Mouse (Mus musculus) kidney, postnatal 10 days (tissue): Measurements from ENCODE around the gene Mum1l1.
"Not testable (repeated sequence)": the region's sequence is repeated elsewhere in the genome, so short reads cannot be mapped to it uniquely, and the experiment has no call there.

ENCODE experiments used
- DNase-seq: peaks from one replicate; pipeline ENCODE4 v3.0.0; 2021; ENCODE audit warnings: mixed read lengths

Gene Mum1l1

DNA sequence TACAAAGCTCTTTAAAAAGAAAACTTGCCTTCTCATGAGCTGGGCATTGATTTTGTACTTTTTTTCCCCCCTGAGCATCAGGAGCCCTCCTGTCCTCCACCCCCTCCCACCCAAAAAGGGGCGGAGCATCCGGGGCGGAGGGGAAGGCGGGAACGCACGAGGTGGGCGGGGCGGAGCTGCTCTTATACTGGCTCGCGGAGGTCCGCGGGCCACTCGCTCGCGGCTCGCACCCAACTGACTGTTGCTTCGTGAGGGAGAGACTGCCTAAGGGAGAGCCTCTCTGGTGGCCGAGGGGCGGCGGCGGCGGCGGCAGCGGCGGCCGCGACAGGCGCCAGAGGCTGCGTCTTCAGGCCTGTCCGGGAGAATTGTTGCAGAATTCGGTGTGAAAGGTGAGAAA, at the start of gene Mum1l1:
Gene Mum1l1, plus strand, starts transcription at position 214 of the 397 bp plus-strand sequence.
- peak; percentile 83 for DNase-seq

DNA sequence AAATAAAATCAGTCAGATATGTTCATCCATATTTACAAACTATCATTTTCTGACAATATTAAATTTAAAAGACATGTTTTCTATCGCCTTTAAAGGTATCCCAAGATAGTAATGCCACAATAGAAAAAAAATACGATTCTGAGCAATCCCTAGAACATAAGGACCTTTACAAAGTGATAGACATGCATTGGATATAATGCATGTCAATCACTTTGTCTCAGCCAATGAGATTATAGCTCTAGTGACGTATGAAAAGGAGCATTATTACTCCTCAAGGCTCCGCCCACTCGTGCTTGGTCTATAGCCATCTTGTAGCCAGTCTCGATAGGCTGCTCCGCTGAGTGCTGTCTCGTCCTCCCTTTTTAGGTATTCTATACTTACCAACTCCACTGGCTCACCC, 30.9 kb upstream of the Mum1l1 start, which contains the start of gene 4933428M09Rik:
Gene 4933428M09Rik, plus strand, starts transcription at position 301 of the 400 bp plus-strand sequence.
- no peak for DNase-seq

DNA sequence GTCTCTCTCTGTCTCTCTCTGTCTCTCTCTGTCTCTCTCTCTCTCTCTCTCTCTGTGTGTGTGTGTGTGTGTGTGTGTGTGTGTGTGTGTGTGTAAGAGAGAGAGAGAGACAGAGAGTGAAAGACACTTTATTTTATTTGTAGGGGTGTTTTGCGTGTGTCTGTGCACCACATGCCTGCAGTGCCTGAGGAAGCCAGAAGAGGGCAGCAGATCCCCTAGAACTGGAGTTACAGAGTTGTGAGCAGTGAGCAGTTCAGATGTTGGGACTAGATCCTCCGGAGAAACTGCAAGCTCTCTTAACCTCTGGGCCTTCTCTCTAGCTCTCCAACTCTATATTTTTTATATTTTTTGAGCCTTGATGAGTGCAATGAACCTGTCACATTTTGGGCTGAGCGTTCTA, 18.3 kb upstream of the Mum1l1 start:
- DNase-seq = not testable (repeated sequence)

- DNase-seq = no peak
These were observed 15.1 kb upstream of the Mum1l1 start for GRCm38 (mm10) chrX:139194572-139195279.

DNA sequence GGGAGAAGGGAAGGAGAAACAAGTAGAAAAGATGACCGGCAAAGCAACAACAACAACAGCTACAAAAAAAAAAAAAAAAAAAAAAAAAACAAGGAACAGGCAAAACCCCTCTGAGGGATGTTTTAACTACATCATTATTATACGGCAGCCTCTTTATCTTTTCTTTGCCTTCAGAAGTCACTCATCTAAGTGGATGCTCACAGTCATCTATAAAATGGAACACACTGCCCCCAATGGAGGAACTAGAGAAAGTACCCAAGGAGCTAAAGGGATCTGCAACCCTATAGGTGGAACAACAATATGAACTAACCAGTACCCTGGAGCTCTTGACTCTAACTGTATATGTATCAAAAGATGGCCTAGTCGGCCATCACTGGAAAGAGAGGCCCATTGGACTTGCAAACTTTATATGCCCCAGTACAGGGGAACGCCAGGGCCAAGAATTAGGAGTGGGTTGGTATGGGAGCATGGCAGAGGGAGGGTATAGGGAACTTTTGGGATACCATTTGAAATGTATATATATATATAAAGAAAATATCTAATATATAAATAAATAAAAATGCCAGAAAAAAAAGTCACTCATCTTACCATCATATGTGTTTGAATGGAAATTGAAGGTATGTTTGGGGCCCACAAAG, 532 bp upstream of the Mum1l1 start:
- DNase-seq = not testable (repeated sequence)

- no peak for DNase-seq
These were observed 4.9 kb downstream of the Mum1l1 start for GRCm38 (mm10) chrX:139214765-139215164.

- DNase-seq = no peak
These were observed 6.6 kb downstream of the Mum1l1 start for GRCm38 (mm10) chrX:139216409-139216808.

DNA sequence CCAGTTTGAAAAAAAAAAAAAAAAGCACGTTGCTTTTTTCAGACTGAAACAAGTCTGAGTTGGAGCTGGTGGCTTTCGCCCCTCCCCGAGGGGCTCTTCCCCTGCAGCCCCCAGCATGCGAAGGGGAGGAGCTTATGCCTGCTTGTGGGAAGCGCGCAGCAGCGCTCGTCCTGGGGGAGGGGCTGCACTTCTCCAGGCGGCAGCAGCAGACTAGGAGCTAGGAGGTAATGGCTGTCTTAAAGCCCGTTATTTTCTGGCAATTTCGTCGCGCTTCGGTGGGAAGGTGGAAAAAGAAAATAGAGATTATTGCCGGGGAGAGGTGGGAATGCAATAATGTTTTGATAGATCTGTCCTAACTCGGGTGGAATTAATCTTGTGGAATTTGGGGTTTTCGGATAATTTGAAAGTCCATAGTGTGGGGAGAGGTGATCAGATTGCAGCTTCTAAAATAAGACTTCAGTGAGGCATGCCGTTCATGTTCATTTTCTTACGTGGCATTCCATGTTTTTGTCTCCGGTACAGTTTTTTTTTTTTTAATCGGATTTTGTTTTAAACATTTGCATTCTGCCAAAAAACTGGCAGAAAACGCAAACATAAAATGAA, 7.2 kb downstream of the Mum1l1 start:
- peak; percentile 69 for DNase-seq

GRCm38 (mm10) chrX:139217776-139218175, 7.9 kb downstream of the Mum1l1 start:
- DNase-seq = peak; percentile 8

GRCm38 (mm10) chrX:139219017-139219416, 9.2 kb downstream of the Mum1l1 start:
- peak; percentile 71 for DNase-seq

DNA sequence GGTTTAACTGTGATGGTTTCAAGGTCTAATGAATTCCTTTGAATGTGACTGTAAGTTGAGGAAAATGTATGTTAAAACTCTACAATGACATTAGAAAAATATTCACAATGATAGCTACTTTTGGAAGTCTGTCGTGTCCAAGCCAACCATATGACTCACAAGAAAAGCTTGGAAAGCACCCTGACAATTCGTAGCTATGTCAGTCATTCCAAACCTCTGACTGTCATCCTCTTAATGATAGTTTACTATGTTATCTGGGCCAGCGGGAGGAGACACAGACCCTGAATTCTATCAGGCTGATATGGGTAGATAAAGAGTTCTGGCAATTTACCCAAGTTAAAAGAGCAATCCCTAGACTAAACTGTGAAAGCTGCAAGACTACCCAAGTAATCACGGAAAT, 11.0 kb downstream of the Mum1l1 start:
- no peak for DNase-seq

DNA sequence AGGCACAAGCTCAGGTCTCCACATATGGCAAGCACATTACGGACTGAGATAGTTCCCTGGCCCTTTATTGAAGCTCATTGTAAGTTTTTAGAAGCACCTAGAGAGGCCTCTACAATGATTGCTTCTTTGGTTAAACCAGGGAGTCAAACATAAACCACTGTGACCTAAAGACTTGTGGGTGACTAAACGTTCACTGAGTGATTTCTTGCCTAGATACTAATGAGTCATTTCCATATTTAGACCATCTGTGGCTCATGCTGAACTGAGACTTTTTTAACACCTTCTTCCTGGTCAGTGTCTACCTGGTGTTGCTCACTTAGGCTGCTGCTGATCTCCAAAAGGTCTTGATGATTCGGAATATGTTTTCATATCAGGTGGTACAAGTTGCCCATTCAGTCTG, 12.1 kb downstream of the Mum1l1 start:
- no peak for DNase-seq

GRCm38 (mm10) chrX:139231143-139231542, 21.3 kb downstream of the Mum1l1 start:
- peak; percentile 84 for DNase-seq

GRCm38 (mm10) chrX:139247294-139247693, 37.5 kb downstream of the Mum1l1 start:
- DNase-seq = peak; percentile 27

DNA sequence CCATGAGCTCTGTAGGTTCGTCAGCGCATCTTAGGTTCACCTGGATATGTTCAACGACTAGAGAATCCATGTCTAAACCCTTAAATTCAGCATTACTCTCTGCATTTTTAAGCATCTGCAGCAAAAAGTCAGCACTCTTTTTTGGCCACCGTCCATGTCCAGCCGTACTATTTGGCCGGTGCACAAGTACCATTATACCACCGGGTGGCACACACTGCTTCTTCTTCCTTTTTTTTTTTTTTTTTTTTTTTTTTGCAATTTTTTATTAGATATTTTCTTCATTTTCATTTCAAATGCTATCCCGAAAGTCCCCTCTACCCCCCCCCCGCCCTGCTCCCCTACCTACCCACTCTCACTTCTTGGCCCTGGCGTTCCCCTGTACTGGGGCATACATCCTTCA, 47.2 kb downstream of the Mum1l1 start:
- peak; percentile 5 for DNase-seq

DNA sequence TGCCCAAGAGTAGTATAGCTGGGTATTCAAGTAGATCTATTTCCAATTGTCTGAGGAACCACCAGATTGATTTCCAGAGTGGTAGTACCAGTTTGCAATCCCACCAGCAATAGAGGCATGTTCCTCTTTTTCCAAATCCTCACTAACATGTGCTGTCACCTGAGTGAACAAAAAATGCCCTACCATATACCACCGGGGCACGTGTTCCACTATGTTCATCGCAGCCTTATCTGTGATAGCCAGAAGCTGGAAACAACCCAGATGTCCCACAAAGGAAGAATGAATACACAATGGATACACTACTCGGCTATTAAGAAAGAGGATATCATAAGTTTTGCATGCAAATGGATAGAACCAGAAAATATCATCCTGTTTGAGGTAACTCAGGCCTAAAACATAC, 72.1 kb downstream of the Mum1l1 start:
- no peak for DNase-seq
